Mouse (Mus musculus): ENCODE measurements around the gene Cdh12.

DNA sequence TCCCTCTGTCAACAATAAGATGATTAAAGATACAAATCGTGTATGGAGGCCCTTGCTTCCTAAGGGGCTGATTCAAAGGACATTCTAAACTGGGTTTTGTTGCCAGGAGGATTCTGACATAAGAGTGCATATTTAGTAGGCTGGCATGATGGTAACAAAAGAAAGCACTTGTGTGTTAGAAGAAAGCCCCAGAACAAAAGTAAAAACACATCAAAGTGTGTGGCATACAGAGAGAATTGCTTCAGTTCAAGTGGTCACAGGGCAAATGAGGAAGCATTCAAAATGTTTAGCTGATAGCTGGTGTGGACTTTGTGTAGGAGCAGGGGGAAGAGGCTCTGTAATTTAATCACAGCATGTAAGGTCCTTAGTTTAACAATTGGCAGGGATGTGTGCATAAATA, 559.4 kb downstream of the Cdh12 start:
- no peak for TF ChIP-seq POLR2A (IDR thresholded peaks at IDR 0.05; ENCODE audit: control insufficient read depth, extremely low read depth, insufficient read depth, low read length, poor library complexity)
- no peak for TF ChIP-seq CTCF (IDR thresholded peaks at IDR 0.05; ENCODE audit: borderline replicate concordance, control insufficient read depth, extremely low read depth, insufficient read depth, low read length, poor library complexity)

Measured in thymus, adult 2 months (tissue).